Mouse (Mus musculus): Measurements from ENCODE around the gene Zfp512b. TPM values are rescaled to one million over a fixed set of nuclear protein-coding genes. Genes with fewer than 3 reads are reported as not detected.

Gene Zfp512b
- polyA plus RNA-seq, 1 experiment: 142 TPM

DNA sequence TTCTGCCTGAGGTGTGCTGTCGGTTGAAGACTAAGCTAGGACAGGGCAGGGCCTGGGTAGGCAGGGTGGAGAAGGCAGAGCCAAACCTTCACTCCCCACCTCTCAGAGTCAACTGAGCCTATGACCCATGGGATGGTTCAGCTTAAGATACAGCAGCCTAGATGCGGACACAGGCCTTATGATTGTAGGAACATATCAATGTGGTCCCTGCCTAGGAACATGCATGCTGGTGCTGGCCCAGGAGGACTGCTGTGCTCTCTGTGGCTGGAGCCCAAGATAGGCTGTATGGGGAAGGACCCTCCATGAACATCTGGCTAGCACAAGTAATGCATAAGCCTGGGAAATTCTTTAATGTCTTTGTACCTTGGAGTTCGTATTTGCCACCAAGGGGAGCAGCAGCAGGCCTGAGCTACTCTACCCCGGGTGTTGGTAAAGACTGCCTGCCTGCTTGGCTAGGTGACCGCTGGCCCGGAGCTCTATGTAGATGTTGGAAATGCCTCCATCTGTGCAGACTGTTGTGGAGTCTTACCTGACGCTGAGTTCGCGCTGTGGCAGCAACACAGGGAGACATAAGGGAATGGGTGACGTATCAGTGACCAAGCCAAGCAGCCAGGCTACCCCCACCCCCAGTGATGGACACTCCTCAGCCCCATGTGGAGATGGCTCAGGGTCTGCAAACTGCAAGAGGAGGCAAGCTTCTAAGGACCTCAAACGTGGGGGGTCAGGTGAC, 20.5 kb downstream of the Zfp512b start:
- TF ChIP-seq POLR2A (IDR thresholded peaks at IDR 0.05; ENCODE audit: borderline replicate concordance, extremely low read depth, insufficient read depth, insufficient read length, poor library complexity, severe bottlenecking) (no peak), CTCF (IDR thresholded peaks at IDR 0.05; ENCODE audit: borderline replicate concordance, extremely low read depth, insufficient read depth, insufficient read length) (no peak)
- no peak for DNase-seq (ENCODE audit: low read depth)

DNA sequence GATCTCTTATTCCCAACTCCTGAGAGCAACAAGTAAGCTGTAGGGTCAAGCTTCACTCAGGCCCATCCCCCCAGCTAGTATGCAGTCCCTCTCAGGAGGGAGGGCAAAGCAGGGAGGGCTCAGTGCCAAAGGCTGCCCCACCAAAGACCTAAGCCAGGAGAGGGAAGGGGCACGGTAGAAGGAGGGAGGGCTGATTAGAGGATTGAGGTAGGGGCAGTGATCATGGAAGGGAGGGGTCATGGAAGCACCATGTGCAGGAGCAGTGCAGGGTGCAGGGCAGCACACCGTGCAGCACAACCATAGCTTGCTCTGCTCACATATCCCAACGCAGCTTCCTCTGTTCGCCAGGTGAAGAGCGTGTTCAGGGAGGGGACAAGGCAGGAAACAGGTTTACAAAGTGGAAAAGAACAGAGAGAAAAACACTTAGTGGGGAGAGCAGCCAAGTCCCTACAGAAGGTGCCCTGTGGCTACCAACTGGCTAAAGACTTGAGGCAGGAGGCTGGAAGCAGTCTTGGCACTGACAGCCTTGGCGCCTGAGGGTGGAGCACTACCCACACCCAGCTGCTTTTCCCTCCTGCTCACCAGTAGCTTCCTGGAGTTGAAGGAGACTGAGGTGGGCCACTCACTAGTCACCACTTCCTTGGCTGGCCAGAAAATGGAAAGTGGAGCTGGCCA, 21.5 kb downstream of the Zfp512b start:
- no peak for DNase-seq (ENCODE audit: low read depth)
- TF ChIP-seq CTCF (IDR thresholded peaks at IDR 0.05; ENCODE audit: borderline replicate concordance, extremely low read depth, insufficient read depth, insufficient read length): no peak
- no peak for TF ChIP-seq POLR2A (IDR thresholded peaks at IDR 0.05; ENCODE audit: borderline replicate concordance, extremely low read depth, insufficient read depth, insufficient read length, poor library complexity, severe bottlenecking)

DNA sequence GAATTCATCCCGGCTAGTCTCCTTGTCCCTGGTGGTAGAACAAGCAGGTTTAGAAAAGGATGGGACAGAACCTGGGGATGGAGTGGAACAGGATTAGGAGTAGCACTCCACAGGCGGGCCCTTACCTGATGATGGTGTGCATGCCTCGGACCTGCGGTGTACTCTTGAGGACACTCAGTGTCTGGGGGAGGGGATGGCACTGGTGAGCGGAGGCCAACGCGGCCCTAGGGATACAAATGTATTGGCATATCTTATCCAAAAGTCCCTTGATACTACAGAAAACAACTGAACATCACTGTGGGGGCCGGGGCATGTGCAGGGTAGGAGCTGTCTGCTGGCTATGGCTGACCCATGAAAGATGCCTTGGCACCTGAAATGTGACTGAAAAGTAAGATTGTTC, 22.2 kb downstream of the Zfp512b start:
- no peak for DNase-seq (ENCODE audit: low read depth)
- TF ChIP-seq CTCF (IDR thresholded peaks at IDR 0.05; ENCODE audit: borderline replicate concordance, extremely low read depth, insufficient read depth, insufficient read length) (no peak), POLR2A (IDR thresholded peaks at IDR 0.05; ENCODE audit: borderline replicate concordance, extremely low read depth, insufficient read depth, insufficient read length, poor library complexity, severe bottlenecking) (no peak)

DNA sequence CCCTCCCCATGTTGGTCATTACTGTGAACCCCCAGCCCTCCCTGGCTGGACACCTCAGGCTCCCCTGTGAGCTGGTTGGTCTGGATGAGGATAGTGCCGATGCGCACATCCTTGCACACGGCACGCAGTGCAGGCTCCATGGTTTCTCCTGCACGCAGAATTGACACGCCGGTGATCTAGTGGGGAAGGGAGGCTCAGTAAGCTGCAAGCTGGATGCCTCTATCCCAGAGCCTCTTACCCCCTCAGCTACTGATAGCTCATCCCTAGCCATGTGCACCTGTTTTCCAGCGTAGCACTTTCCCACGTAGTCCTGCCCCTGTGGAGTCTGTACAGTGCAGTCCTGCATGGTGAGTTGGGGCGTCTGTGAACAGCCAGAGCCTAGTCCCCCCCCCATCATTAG, 22.7 kb downstream of the Zfp512b start:
- TF ChIP-seq POLR2A (IDR thresholded peaks at IDR 0.05; ENCODE audit: borderline replicate concordance, extremely low read depth, insufficient read depth, insufficient read length, poor library complexity, severe bottlenecking) (no peak), CTCF (IDR thresholded peaks at IDR 0.05; ENCODE audit: borderline replicate concordance, extremely low read depth, insufficient read depth, insufficient read length) (no peak)
- no peak for DNase-seq (ENCODE audit: low read depth)

DNA sequence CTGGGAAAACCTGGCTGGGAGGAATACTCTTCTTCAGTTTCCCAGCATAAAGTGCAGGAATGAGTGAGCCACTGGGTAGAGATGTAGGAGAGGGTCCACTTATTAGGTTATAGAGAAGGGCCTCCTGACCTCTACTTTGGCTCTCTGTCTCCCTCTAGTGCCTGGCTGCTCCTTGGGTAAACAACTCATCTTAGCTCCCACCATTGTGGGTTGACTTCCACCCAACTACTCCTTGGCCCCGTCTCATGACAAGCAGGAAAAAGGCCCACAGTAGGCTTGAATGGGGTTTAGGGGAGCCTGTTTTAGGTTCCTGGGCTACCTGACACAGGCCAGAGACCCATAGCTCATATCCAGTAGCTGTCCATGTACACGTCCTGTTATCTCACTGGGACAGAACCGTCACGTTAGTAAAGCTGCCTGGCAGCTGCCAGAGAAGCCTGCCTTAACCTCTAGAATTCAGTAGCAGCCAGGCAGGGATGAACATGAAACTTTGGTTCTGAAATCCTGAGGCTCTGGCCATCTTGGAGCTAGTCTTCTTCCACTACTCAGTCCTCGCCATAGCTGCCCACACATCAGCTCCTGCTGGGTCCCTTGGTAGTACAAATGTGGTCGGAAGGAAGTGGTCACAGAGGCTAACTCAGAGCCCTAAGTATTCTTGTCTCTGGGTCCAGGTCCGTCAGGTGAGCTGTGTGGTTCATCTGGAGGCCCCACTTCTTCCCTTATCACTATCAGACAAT, 24.2 kb downstream of the Zfp512b start:
- peak; percentile 38 for DNase-seq (ENCODE audit: low read depth)
- TF ChIP-seq CTCF (IDR thresholded peaks at IDR 0.05; ENCODE audit: borderline replicate concordance, extremely low read depth, insufficient read depth, insufficient read length): peak; percentile 52; the same call in 1 of the 2 replicates
- no peak for TF ChIP-seq POLR2A (IDR thresholded peaks at IDR 0.05; ENCODE audit: borderline replicate concordance, extremely low read depth, insufficient read depth, insufficient read length, poor library complexity, severe bottlenecking)

DNA sequence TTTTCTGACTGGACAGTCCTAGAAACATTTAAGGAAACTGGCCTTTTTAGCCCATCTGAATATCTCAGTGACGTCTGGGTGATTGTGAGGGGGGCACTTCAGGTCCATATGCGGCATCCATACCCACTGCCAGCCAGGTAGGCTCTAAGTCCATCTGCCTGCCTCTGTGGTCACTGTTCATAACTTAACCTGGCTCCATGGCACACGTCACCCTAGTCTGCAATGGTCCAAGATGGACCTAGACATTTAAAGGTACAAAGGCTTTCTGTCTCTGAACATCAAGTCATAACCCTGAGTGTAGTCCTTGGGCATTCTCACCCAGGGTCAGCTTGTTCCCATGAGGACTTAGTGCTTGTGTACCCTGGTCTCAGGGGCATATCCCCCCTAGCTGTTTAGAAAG, 25.3 kb downstream of the Zfp512b start:
- no peak for DNase-seq (ENCODE audit: low read depth)
- TF ChIP-seq CTCF (IDR thresholded peaks at IDR 0.05; ENCODE audit: borderline replicate concordance, extremely low read depth, insufficient read depth, insufficient read length) (no peak), POLR2A (IDR thresholded peaks at IDR 0.05; ENCODE audit: borderline replicate concordance, extremely low read depth, insufficient read depth, insufficient read length, poor library complexity, severe bottlenecking) (no peak)

DNA sequence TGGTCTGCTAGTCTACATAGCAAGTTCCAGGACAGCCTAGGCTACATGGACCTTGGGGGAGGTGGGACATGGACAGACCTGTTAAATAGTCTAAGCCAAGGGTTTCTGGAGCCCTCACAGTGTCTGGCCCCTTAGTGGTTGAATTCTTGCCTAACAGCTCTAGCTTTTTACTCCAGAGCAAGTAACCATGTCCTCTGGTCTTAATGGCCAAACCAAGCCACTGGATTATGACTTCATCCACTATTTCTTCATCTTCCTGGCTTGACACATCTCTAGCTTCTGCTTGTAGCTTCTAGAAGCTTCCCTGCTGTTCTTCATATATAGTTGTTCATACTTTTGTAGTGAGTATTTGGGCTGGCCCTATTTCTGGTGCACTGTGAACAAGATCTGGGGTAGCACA, 38.8 kb downstream of the Zfp512b start:
- DNase-seq (ENCODE audit: low read depth): no peak
- TF ChIP-seq CTCF (IDR thresholded peaks at IDR 0.05; ENCODE audit: borderline replicate concordance, extremely low read depth, insufficient read depth, insufficient read length) (no peak), POLR2A (IDR thresholded peaks at IDR 0.05; ENCODE audit: borderline replicate concordance, extremely low read depth, insufficient read depth, insufficient read length, poor library complexity, severe bottlenecking) (no peak)

DNA sequence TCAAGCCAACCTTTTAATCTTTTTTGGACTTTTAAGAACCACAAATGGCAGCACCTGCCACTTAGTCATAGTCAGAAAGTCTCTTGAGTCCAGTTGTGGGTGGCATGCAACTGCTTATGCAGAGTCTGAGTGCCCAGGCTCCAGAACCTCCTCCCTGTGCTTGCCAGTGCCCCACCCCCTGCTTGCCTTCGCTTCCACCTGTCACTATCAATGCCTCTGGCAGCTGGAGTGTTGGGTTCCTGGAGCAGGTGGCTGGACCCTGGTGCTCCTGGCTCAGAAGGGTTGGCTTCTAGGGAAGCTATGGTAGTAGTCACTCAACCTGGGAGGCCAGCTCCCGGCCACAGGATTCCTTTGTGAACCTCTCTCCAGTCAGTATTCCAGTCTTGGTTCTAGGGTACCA, 42.4 kb downstream of the Zfp512b start:
- DNase-seq (ENCODE audit: low read depth): no peak
- TF ChIP-seq POLR2A (IDR thresholded peaks at IDR 0.05; ENCODE audit: borderline replicate concordance, extremely low read depth, insufficient read depth, insufficient read length, poor library complexity, severe bottlenecking) (no peak), CTCF (IDR thresholded peaks at IDR 0.05; ENCODE audit: borderline replicate concordance, extremely low read depth, insufficient read depth, insufficient read length) (no peak)

DNA sequence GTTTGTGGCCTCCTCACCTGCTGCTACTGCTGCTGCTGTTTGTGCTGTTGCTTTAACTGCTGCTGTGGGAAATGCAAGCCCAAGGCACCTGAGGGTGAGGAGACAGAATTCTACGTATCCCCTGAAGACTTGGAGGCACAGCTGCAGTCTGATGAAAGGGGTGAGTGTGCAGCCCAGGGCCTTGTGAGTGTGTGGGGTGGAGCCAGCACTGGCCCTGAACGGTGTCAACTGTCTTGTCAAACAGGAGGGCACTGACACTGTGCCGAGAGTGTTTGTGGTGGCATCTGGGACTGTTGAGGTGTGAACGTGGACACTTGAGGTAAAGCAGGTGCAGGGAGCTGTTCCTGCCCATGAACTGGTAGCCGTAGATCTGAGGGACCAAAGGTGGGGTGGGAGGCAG, 43.9 kb downstream of the Zfp512b start:
- no peak for DNase-seq (ENCODE audit: low read depth)
- TF ChIP-seq POLR2A (IDR thresholded peaks at IDR 0.05; ENCODE audit: borderline replicate concordance, extremely low read depth, insufficient read depth, insufficient read length, poor library complexity, severe bottlenecking) (no peak), CTCF (IDR thresholded peaks at IDR 0.05; ENCODE audit: borderline replicate concordance, extremely low read depth, insufficient read depth, insufficient read length) (no peak)

DNA sequence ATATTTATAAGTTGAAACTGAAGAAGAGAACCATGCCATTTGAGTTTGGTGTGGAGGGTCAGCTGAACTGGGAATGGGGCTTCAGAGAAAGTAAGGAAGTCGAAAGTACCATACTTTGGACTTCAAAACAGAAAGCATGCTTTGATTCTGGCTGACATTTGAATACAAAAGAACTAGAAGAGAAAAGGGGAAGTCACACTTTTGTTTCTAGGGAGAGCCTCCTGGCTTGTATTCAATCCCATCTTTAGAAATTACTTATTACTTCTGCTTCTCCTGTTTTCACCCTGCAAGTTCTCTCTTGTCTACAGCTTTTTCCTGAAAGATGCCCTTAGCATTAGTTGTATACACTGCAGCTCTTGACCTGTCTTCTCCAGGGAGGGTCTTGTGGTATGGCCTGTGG, 44.4 kb downstream of the Zfp512b start:
- no peak for DNase-seq (ENCODE audit: low read depth)
- TF ChIP-seq CTCF (IDR thresholded peaks at IDR 0.05; ENCODE audit: borderline replicate concordance, extremely low read depth, insufficient read depth, insufficient read length) (no peak), POLR2A (IDR thresholded peaks at IDR 0.05; ENCODE audit: borderline replicate concordance, extremely low read depth, insufficient read depth, insufficient read length, poor library complexity, severe bottlenecking) (no peak)

DNA sequence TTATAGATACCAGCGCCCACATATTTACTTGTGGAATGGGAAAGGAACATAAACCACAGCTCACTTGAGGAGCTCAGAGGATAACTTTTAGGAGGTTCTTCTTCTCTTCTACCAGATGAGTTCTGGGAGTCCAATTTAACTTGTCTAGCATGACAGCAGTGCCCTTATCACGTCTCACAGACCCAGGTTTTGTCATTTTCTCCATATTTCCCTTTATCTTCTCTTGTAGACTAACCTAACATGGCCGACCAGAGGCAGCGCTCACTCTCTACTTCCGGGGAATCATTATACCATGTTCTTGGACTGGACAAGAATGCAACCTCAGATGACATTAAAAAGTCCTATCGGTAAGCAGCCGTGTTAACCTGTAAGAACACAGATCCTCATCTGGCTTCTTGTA, 46.5 kb downstream of the Zfp512b start:
- TF ChIP-seq POLR2A (IDR thresholded peaks at IDR 0.05; ENCODE audit: borderline replicate concordance, extremely low read depth, insufficient read depth, insufficient read length, poor library complexity, severe bottlenecking) (no peak), CTCF (IDR thresholded peaks at IDR 0.05; ENCODE audit: borderline replicate concordance, extremely low read depth, insufficient read depth, insufficient read length) (no peak)

More for the DNA sequence above, 46.5 kb downstream of the Zfp512b start:
- no peak for DNase-seq (ENCODE audit: low read depth)
